Mouse (Mus musculus): ENCODE data around the gene Ints2. TPM values are rescaled to one million over a fixed set of nuclear protein-coding genes. Genes with fewer than 3 reads are reported as not detected.
"Not testable (repeated sequence)": the region's sequence is repeated elsewhere in the genome, so short reads cannot be mapped to it uniquely, and the experiment has no call there.

The Ints2 gene
- total RNA-seq (2021) = 10 to 100 TPM; 24.9 to 28.8 TPM
- long read RNA-seq, experiment 1, full-length matches to known transcripts = 6 of 11 reads
- long read RNA-seq, experiment 1, partial matches to known transcripts = 2 of 11 reads
- long read RNA-seq, experiment 1, other reads (novel, unspliced or antisense) = 3 of 11 reads
- long read RNA-seq, experiment 2, full-length matches to known transcripts = 4 of 16 reads
- long read RNA-seq, experiment 2, partial matches to known transcripts = 5 of 16 reads
- long read RNA-seq, experiment 2, other reads (novel, unspliced or antisense) = 7 of 16 reads

DNA sequence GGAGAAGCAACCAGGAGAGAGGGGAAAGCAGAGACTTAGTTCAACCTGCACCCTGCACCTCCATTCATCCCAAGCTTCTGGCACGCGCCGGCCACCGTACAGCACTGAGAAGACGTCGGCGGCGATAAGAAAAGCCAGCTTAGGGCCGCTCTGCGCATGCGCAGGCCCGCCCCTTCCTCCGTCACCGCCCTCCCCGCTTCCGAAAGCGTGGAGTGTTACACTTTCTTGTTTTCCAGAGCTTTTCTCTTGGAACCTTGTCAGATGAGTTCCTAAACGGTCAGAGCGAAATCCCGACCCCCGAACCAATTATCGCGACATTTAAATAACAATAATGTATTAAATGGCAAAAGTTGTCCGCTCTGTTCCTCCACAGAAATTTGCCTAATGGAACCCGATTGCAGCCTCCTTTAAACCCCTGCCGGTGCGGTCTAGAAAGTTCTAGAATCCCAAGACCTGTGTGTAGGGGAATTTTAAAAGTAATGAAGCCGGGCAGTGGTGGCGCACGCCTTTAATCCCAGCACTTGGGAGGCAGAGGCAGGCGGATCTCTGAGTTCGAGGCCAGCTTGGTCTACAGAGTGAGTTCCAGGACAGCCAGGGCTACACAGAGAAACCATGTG lies at the start of gene Ints2:
Ints2 (minus strand) TSS at position 116 of the 617 bp plus-strand sequence.
- Histone ChIP-seq H3K4me3 (peak within 1 kb of the TSS; percentile 84), H3K27ac (peak within 1 kb of the TSS; percentile 86)
- TF ChIP-seq CTCF (conservative IDR thresholded peaks at IDR 0.05) = no peak
- peak; percentile 93 to 96 for DNase-seq (ENCODE audit: low spot score in 2 of 2)

DNA sequence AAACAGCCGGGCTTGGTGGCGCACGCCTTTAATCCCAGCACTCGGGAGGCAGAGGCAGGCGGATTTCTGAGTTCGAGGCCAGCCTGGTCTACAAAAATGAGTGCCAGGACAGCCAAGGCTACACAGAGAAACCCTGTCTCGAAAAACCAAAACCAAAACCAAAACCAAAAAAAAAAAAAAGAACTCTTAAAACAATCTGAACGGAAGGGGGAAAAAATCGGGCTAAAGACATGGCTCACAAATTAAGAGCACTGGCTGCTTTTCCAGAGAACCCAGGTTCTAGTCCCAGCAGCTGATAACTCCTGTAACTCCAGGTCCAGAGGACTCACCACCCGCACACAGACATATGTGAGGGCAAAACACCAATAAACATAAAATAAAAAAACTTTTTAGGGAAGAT lies 34.8 kb upstream of the Ints2 start:
- DNase-seq (ENCODE audit: low spot score in 2 of 2); H3K4me3 ChIP-seq; H3K27ac ChIP-seq: not testable (repeated sequence)

DNA sequence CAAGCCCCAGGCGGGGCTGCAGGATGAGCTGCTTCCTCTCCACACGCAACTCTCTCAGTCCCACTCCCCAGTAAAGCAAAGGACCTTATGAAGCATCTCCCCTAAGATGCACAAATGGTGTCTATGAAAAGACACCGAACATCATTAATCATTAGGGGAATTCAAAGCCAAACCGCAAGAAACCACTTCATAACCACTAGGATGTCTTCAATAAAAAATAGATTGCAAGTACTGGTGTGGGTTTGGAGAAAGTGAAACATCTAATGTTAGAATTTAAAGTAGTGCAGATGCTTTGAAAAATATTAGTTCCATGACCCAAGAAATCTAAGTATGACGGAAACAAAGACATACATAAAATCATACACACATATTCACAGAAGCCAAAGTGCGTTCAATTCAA lies 34.3 kb upstream of the Ints2 start:
- no peak for TF ChIP-seq CTCF (conservative IDR thresholded peaks at IDR 0.05)
- no peak overlapping the region for H3K27ac ChIP-seq
- no peak overlapping the region for H3K4me3 ChIP-seq
- no peak for DNase-seq (ENCODE audit: low spot score in 2 of 2)

DNA sequence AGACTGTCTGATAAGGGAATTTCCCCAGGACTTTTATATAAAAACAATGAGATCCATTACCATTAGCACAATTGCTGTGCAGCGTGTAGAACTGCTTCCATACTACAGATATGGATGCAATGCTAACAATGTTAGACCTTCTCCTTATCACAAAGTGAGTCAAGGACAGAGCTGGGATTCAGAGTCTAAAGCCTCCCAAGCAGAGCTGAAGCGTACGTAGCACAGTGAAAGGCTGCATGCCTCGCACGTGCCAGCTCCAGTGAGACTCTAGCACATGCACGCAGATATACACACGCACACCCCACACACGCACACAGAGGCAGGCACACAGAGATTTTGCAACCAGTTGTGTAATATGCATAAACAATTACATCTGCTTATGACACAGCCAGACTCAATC lies 28.4 kb upstream of the Ints2 start:
- Histone ChIP-seq H3K27ac (peak overlapping the region; percentile 4; the same call in 1 of the 2 replicates), H3K4me3 (no peak overlapping the region)
- no peak for DNase-seq (ENCODE audit: low spot score in 2 of 2)
- TF ChIP-seq CTCF (conservative IDR thresholded peaks at IDR 0.05) = no peak

DNA sequence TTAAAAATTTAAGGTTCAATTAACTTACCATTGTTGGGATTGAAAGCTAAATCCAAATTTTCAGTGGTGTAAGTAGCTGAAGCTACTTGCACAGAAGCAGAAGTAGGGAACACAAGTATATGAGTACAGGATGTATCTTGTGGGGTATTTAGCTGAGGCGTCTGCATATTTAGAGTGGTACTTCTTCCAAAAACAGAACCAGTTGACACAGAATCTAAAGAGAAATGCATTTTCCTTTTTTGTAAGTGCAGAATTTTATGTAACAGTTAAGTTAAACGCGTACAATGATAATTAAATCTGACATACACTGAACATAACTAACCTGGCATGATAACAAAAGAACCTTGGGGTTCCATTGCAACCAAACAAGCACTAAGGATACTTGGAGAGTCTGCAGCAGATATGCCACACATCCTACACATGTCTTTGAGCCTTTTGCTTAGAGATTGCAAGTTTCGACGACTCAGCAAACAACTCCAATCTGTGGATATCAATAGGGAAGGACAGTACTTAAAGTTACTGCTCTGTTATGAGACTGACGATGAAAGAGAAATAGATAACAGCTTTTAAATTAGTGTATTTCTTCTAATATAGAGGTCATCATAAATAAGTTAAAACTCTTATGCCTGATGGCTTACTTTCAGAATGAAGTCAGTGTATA lies 21.2 kb upstream of the Ints2 start:
- H3K27ac ChIP-seq = no peak overlapping the region
- no peak for DNase-seq (ENCODE audit: low spot score in 2 of 2)
- no peak for TF ChIP-seq CTCF (conservative IDR thresholded peaks at IDR 0.05)
- H3K4me3 ChIP-seq = no peak overlapping the region

DNA sequence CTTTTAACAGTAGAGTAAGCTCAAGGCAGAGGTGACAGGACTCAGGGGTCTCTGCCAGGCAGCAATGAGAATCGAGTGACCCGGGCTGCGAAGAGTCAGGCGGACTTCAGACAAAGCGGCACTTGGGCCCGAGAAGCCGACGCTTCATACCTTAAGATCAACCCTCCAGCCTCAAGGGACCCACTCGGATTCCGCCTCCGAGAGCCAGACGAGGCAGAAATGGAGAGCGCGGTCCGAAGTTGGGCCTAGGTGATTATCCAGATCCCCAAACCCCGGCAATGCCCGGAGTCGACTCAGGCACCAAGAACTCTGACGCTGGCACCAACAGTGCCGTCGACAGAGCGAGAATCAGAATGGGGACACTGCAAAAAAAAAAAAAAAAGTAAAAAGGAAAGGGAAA lies 321 bp downstream of the Ints2 start:
- Histone ChIP-seq H3K27ac (peak overlapping the region; percentile 86), H3K4me3 (peak overlapping the region; percentile 84)
- TF ChIP-seq CTCF (conservative IDR thresholded peaks at IDR 0.05) = no peak
- peak in 1 of 2 experiments; percentile 22 for DNase-seq (ENCODE audit: low spot score in 2 of 2)

DNA sequence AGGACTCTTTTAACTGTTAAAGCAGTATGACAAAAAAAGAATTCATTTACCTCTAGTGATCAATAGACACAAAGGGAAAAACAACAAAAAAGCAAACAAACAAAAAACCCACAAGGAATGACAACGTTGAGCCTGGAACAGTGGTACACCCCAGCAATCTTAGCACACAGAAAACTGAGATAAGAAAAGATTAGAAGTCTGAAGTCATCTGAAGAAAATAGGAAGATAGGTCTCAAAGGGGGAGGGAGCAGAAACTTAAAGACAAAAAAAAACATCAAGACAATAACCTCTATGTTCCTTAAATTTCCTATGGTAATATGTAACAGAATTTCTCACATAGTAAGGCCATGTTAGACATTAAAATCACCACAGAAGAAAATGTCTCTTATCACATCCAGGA lies 4.0 kb downstream of the Ints2 start:
- no peak for TF ChIP-seq CTCF (conservative IDR thresholded peaks at IDR 0.05)
- Histone ChIP-seq H3K27ac (no peak overlapping the region), H3K4me3 (no peak overlapping the region)
- no peak for DNase-seq (ENCODE audit: low spot score in 2 of 2)

DNA sequence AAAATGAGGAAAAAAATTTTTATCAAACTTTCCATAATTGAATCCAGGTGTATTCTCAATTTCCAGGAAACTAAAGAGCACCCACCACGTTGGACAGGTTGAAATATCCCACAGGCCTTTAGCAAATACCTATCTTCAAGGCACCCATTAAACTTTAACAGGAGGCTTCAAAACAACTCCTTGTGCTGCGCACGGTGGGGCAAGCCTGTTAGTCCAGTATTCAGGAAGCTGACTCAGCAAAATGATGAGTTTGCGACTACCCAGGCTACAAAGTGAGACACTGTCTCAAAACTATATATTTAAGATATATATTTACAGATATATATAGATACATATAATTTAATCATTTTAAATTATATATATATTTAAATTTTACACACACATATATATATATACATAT lies 24.9 kb downstream of the Ints2 start:
- DNase-seq (ENCODE audit: low spot score in 2 of 2) = no peak
- TF ChIP-seq CTCF (conservative IDR thresholded peaks at IDR 0.05) = no peak
- H3K4me3 ChIP-seq = no peak overlapping the region

DNA sequence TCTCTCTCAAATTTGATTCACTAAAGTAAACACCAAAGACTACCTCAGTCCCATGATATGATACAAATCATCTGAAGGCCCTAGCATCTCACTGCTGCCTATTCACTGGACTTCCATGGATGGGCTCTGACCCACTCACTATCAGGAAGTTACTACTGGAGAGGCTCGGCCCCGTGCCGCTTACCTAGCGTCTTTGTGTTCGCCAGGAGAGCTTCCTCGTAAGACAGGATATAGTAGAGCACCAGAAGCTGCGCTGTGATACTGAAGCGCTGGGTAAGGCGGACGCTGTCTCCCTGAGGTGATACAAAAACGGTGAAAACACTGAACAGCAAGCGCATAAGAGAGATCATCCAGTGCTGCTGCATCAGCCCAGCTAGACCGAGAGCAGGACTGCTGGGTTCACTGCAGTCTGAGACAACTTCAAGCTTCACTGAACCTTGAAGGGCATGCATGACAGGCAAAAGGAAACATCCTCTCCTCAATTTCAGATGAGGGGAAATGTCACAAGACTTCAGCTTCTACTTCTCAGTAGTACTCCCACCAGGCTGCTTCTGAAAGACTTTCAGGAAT lies 25.5 kb downstream of the Ints2 start:
- H3K4me3 ChIP-seq = no peak overlapping the region
- DNase-seq (ENCODE audit: low spot score in 2 of 2) = no peak
- no peak for TF ChIP-seq CTCF (conservative IDR thresholded peaks at IDR 0.05)

More for the DNA sequence above, 24.9 kb downstream of the Ints2 start:
- H3K27ac ChIP-seq = no peak overlapping the region

DNA sequence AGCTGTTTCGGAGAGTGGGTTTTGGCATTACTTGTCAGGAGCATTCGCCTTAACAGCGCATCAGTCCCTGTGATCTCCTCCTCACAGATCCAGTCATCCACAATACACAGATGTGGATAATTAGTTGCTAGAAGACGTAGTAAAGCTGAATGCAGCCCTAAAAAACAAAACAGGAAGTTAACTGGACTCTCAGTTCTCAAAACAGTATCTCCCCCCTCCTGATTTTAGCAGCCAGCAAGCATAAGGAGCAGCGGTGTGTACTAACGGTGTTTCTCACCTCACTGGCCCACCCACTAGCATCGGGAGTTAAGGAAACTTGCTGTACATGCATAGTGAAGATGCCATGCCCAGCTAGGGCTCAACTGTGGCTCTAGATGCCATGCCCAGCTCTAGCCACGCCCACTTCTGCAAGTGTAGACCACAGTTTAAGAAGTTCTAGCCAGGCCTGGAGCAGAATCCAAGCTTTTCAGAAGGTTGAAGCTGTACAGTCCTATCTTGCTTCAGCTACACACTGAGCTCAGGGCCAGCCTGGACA lies 30.7 kb downstream of the Ints2 start:
- Histone ChIP-seq H3K4me3 (no peak overlapping the region), H3K27ac (no peak overlapping the region)
- DNase-seq (ENCODE audit: low spot score in 2 of 2) = no peak
- no peak for TF ChIP-seq CTCF (conservative IDR thresholded peaks at IDR 0.05)

More for the DNA sequence above, 25.5 kb downstream of the Ints2 start:
- no peak overlapping the region for H3K27ac ChIP-seq

DNA sequence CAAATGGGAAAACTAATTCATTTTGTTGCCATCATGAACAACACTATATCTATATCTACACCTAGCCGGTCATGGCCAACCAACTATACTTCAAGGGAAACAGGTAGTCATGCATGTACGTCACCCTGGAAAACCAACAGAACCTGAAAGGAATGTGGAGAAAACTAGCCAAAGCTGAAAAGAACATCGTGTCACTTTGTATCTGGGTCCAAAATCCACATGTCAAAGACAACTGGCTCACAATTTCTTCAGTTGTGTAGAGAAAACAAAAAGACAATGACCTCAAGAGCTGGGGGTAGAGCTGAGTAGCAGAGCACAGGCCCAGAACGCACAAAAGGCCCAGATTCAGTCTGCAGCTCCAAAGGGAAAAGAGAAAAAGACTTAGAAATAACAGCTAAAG lies 31.6 kb downstream of the Ints2 start:
- no peak for TF ChIP-seq CTCF (conservative IDR thresholded peaks at IDR 0.05)
- Histone ChIP-seq H3K27ac (no peak overlapping the region), H3K4me3 (no peak overlapping the region)
- no peak for DNase-seq (ENCODE audit: low spot score in 2 of 2)

DNA sequence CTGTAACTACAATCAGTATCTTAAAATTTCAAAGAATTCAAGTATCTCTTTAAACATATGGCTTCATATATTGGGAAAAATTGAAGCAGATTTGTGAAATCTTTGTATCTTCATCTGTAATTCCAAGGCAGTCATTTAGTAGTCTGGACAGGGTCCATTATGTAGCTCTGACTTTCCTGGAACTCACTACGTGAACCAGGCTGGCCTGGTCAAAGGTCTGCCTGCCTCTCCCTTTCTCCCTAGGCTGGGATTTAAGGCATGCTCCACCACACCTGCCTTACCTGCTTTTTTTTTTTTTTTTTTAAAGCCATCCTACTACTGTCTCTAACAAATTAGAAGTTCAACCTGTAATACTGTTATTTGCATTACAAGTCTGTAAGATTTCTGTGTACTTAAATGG lies 45.6 kb downstream of the Ints2 start:
- DNase-seq (ENCODE audit: low spot score in 2 of 2) = no peak

DNA sequence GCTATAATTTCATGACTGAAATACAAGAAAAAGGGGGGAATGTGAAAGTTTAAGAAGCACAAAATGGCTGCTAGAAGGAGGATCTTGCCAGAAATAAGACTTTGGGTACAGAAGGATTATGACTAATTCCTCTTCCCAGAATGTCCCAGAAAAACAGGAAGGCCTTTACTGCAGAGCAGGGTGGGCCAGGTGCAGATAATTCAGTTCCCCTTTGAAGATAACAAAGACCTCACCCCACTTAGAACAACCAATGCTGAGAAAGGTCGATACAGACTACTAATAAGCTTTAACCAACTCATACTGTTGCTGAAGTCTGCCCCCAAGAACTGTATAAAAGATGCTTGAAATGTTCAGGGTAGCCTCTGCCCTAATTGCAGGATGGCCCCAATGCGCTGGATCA lies 48.3 kb downstream of the Ints2 start:
- TF ChIP-seq CTCF (conservative IDR thresholded peaks at IDR 0.05) = no peak
- Histone ChIP-seq H3K4me3 (no peak overlapping the region), H3K27ac (no peak overlapping the region)
- no peak for DNase-seq (ENCODE audit: low spot score in 2 of 2)

More for the DNA sequence above, 45.6 kb downstream of the Ints2 start:
- Histone ChIP-seq H3K27ac (no peak overlapping the region), H3K4me3 (no peak overlapping the region)
- TF ChIP-seq CTCF (conservative IDR thresholded peaks at IDR 0.05) = no peak

Measured in layer of hippocampus, adult 2 months (tissue).